Mouse (Mus musculus) fat pad, adult 2 months (tissue): ENCODE measurements around the gene Dcaf6.
A peak's percentile ranks its signal among the peaks of the same experiment; 100 is the strongest.

Experiments
- DNase-seq: peaks from one replicate; pipeline ENCODE4 v3.0.0-alpha.2; 2011; ENCODE audit warnings: low read depth, low spot score; ENCODE audit errors: extremely low read depth

Gene Dcaf6

DNA sequence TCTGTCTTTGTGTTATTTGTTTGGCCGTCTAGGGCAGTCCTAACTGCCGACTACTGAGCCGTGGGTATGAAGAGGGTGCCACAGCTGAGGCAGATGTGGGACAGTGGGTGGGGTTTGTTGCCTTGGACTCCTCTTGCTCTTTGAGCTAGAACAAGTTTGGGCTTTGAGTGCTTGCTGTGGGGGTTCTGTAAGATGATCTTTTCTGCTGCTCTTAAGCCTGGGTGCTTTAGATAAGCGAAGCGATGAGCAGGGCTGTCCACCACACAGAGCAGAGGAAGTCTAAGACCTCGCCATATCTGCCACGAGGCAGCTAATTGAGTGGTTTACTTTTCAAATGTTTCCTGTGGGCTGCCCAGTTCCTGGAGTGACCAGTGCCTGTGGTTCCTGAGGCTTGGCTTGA, 137.3 kb downstream of the Dcaf6 start:
- DNase-seq = no peak

DNA sequence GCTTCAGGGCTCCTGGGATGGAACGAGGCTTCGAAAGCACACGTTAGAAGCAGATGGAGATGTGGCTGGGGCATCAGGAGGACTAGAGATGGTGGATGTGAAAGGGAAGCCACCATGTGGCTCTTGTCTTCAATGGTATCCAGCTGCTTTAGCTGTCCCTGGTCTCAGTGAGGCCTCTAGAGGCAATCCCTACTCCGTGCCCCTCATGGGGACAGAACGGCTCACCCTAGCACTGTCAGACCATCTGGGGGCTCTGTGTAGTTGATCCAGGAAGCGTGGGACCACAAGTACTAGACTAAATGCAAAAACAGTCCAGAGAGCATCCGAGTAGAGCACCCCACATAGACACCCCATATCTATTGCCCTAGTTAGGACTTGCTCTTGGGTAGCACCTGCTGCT, 138.4 kb downstream of the Dcaf6 start:
- DNase-seq = no peak

GRCm38 (mm10) chr1:165321393-165321861, 138.8 kb downstream of the Dcaf6 start:
- no peak for DNase-seq

DNA sequence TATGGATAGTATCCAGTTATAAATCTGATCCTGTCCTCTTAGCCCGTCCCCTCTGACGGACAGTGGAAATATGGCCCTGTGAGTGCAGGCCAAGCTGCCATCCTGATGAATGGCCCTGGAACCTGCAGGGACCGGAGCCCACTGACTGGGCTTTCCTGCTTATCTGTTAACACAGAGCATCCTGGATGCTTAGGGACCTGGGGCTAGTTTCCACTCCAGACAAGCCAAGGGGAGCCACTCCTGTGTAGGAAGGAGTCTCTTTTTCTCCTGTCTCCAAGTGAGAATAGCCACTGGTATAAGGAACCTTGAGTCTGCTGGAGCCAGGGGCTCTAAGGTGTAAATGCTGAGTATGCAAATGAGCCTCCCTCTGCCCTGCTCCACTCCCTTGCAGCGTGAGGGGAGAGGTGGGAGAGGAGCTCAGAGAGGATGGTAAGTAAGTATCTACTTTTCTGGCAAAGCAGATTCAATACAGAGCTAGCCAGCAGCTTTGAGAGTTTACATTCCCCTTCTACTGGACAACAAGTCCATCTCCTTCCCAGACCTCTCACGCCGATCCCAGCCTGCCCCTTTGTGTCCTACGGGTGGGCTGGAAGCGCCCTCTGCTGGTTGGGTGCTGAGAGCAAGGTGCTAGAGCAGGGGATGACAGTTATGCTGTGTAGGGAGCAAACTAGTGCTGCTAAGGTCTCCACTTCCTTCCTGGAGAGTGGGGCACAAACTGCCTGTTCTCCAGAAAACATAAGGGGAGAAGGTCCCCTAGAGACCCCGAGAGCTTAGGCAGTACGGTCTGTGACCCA, 139.9 kb downstream of the Dcaf6 start:
- DNase-seq = no peak

GRCm38 (mm10) chr1:165316361-165316760, 143.9 kb downstream of the Dcaf6 start:
- no peak for DNase-seq

DNA sequence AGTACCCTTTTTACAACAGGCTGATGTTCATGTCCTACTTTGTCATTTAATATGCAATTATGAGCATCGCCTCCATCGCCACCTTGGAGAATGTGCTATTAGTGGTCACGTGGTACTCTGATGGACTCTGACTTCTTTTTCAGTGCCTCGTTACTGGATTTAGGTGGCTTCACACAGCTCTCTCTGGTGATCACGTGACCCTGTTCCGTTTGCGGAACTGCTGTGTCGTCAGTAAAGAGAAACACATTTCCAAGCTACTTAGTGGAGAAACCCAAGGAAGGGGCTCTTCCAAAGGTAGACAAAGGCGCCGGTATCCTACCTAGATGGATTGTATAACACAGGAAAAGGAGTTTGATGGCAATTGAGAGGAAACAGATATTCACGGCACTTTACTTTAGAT, 152.1 kb downstream of the Dcaf6 start:
- DNase-seq = no peak

GRCm38 (mm10) chr1:165304341-165304740, 155.9 kb downstream of the Dcaf6 start:
- no peak for DNase-seq

DNA sequence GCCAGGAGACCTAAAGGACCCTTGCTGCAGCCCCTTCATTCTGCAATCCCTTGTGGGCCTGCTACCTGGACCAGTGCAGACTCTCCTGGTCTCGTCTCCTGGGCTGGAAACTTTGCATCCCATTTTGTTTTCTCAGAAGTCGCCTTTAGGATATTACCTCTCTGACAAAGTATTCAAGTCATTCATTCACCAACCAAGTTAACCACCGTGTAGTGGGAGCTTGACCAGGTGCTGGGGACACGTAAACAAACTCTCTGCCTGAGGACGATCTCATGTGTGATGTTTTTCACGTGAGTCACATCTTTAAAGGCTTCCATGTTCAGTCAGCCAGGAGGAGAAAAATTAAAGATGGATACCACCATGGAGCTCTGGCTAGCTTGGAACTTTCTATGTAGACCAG, 157.1 kb downstream of the Dcaf6 start:
- no peak for DNase-seq

GRCm38 (mm10) chr1:165302455-165303208, 157.6 kb downstream of the Dcaf6 start:
- DNase-seq = peak; percentile 56

GRCm38 (mm10) chr1:165301567-165301966, 158.7 kb downstream of the Dcaf6 start:
- no peak for DNase-seq

GRCm38 (mm10) chr1:165301108-165301507, 159.2 kb downstream of the Dcaf6 start:
- DNase-seq = no peak

DNA sequence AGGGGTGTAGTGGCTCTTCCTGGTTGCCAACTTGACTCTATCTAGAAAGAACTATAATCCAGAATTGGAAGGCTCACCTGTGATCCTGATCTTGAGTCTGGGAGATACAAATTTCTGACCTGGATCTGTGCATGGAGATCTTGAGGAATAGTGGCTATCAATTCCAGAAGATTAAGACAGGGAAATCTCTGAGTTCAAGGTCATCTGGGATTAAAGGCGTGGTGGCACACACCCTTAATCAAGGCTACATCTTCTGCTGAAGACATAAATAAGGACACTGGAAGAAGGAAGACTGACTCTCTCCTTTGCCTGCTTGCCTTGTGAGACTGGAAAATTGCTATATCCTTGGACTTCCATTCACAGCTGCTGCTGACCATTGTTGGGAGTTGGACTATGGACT, 164.8 kb downstream of the Dcaf6 start, which contains the start of gene Gpr161:
Gene Gpr161, plus strand, starts transcription at position 301 of the 400 bp plus-strand sequence.
- DNase-seq = no peak

DNA sequence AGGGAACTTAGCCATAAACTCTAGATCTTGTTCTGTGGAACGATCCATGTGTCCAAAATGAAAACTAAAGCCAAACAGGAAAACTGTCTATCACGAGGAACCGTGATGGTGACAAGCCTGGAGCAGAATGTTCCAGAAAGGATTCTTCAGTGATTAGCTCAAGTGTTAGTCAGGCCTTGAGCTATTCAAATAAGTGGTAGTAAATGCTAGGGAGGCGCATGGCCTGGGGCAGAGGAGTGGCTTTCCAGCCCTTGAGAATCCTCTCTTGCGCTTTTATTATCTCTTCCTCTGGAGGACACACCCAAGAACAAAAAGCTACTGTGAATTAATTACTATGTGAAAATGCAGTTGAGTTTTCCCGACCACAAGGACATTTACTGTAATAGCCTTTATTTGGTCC, 168.7 kb downstream of the Dcaf6 start:
- DNase-seq = no peak

GRCm38 (mm10) chr1:165289831-165290230, 170.4 kb downstream of the Dcaf6 start:
- no peak for DNase-seq

GRCm38 (mm10) chr1:165288165-165288564, 172.1 kb downstream of the Dcaf6 start:
- no peak for DNase-seq

DNA sequence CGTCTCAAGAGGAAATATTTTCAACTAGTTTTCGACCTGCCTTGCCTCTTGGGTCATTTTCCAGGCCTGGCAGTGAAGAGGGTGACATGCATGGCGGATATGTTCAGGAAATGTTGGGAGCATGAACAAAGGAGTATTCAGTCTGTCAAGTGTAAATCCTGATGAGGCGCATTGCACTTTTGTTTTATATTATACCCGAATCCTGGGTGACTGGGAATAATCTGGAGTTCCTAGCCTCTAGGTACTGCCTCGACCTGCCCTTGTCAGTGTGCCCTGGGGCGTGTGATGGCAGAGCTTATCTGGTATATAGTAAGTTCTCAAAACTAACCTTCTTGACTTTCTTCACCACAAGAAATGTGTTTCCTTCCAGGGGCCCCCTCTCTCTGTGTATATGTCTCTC, 176.2 kb downstream of the Dcaf6 start:
- DNase-seq = no peak

DNA sequence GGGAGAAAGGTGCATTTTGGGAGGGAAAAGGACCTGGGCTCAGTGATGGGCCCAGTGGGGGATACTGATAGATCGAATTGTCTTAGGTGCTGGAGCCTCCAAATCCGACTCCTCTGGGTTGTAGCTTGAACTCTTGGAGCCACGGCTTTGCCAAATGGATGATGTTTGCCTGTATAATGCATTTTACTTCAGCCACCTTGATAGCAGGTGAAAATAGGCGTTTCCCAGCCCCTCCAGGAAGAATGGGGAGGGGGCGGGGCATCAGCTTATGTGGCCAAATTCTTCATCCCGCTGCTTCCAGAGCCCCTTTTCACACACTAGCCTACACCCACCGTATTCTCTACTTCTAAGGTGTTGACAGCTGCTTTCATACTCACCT, 177.3 kb downstream of the Dcaf6 start:
- DNase-seq = no peak

DNA sequence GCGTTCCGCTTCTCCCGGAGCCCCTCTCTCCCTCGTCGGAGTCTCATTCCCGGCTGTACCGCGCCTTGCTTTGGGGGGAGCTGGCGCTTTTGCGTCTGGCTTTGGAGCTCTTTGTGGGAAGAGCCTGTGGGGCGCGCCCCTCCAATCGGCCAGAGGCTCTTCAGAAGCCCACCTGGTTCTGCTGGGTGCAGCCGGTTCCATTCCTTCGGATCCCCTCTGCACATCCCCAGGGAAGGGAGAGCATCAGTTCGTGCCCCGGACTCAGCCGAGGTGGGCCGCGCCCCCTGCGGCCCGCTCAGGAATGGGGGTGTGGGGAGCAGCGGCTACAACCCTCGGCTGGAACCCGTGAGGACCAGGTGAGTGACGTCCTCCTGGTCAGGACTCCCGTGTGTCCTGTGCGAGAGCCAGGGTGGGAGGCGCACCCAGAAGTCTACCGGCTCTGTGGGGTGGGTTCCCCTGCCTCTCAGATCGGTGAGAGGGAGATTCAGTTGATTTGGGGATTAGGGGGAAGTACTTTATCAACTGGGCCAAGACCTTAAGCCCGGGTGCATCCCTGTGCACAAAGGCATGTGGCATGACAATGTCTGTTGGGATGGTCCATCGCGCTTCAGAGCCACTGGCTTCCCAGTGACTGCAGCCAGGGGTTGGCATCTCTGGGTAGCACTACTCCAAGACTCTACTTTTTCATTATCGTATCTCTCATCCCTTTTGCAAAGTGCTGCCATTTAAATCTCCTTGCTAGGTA, 177.9 kb downstream of the Dcaf6 start:
- no peak for DNase-seq

GRCm38 (mm10) chr1:165281351-165282221, 178.7 kb downstream of the Dcaf6 start:
- no peak for DNase-seq

GRCm38 (mm10) chr1:165280741-165281140, 179.5 kb downstream of the Dcaf6 start:
- no peak for DNase-seq
